Comparison of ENCODE assay signal across 10 mouse cellular contexts in the genomic region with DNA sequence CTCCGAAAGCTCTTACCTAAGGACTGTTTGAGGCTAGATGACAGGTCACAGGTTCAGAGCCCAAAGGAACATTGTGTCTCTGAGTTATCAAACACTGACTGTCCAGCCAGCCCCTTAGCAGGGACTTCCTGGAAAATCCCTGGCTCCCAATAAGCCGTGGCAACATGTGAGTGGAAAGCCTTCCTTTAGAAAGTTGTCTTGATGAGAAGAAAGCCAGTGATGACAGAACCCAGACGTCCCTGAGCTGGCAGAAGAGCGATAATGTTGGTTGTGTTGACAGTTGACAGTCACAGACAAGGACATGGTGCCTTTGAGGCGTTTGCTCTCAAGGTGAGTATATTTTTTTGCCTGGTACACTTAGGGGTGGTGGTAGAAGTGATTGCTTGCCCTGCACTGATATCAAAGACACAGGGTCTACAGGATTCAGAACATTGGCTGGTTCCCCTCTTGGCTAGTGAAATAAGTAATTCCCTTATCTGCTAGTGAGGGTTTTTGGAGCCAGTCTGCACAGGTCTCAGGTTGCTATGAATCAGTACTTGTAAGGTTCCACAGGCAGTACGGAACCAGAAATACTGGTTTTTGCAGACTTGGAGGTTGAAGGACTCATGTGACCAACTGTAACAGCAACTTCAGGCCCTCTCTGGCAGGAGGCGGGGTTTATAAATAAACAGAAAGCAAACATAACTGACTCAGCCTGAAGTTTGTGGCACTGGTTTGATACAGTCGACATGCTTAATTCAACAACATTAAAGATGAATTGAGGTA. TPM values are rescaled to one million over a fixed set of nuclear protein-coding genes. Genes with fewer than 3 reads are reported as not detected.
DNase-seq lines count a peak whose midpoint lies in the region; ATAC-seq and TF ChIP-seq lines count a peak whose summit lies in the region.
"Had no signal": no experiment of that assay in that cellular context is flagged by ENCODE, and none has a peak within 500 bp of the region (broad histone marks: within the 10 kb centered on the region; RNA-seq: fewer than 3 reads in every experiment).

No protein-coding gene starts in this region.

- intact Hi-C loops in left cerebral cortex, postnatal 36 days (cut with DNase I), result no loop called here

- no peaks in the 10 kb centered on the region for H3K36me3 ChIP-seq in liver, adult 2 months (ENCODE audit: control insufficient read depth, insufficient read depth, low read length)
- H3K36me3 ChIP-seq in heart, postnatal 0 days (replicated peaks; ENCODE audit: control insufficient read depth, insufficient read depth, low read length), result no peaks in the 10 kb centered on the region
- H3K36me3 ChIP-seq in kidney, postnatal 0 days (ENCODE audit: insufficient read depth, low read length), result no peaks in the 10 kb centered on the region
- no peaks in the 10 kb centered on the region for H3K36me3 ChIP-seq in small intestine, adult 2 months (ENCODE audit: control insufficient read depth, insufficient read depth, low read length)
- H3K36me3 ChIP-seq in hindbrain, embryonic 10.5 days, result no peaks in the 10 kb centered on the region
- H3K36me3 ChIP-seq: liver, embryonic 15.5 days had no signal

- H3K27me3 ChIP-seq in liver, adult 2 months (ENCODE audit: control insufficient read depth, insufficient read depth, low read length), result no peaks in the 10 kb centered on the region
- H3K27me3 ChIP-seq in heart, postnatal 0 days (ENCODE audit: control insufficient read depth, insufficient read depth, low read length), result no peaks in the 10 kb centered on the region
- H3K27me3 ChIP-seq in kidney, postnatal 0 days (ENCODE audit: insufficient read depth, low read length), result no peaks in the 10 kb centered on the region
- H3K27me3 ChIP-seq in small intestine, adult 2 months (ENCODE audit: control insufficient read depth, insufficient read depth, low read length), result no peaks in the 10 kb centered on the region
- no peaks in the 10 kb centered on the region for H3K27me3 ChIP-seq in hindbrain, embryonic 10.5 days (ENCODE audit: insufficient read depth, poor library complexity, severe bottlenecking)
- H3K27me3 ChIP-seq: liver, embryonic 15.5 days had no signal

- WGBS in liver, adult 2 months, result 45% methylated on average over 8 of the region's 8 CpGs
- 43% methylated on average over 8 of the region's 8 CpGs for WGBS in heart, postnatal 0 days
- 76% methylated on average over 8 of the region's 8 CpGs for WGBS in kidney, postnatal 0 days
- 26% methylated on average over 8 of the region's 8 CpGs for WGBS in small intestine, adult 2 months
- 86% methylated on average over 8 of the region's 8 CpGs for WGBS in hindbrain, embryonic 10.5 days

- TF ChIP-seq CTCF in liver, adult 2 months (IDR thresholded peaks at IDR 0.05; ENCODE audit: low read depth, low read length), result no peak
- TF ChIP-seq CTCF in heart, postnatal 0 days (IDR thresholded peaks at IDR 0.05; ENCODE audit: low read depth), result no peak
- no peak for TF ChIP-seq CTCF in kidney, postnatal 0 days (IDR thresholded peaks at IDR 0.05; ENCODE audit: low read depth)
- no peak for TF ChIP-seq CTCF in small intestine, adult 2 months (IDR thresholded peaks at IDR 0.05; ENCODE audit: extremely low read depth, insufficient read length, insufficient replicate concordance, low read depth, low read length)

- no peak for TF ChIP-seq POLR2A in liver, adult 2 months (IDR thresholded peaks at IDR 0.05; ENCODE audit: extremely low read depth, insufficient read depth, low read length)
- no peak for TF ChIP-seq POLR2A in small intestine, adult 2 months (IDR thresholded peaks at IDR 0.05; ENCODE audit: low read depth, low read length)

- DNase-seq in liver, adult 2 months (ENCODE audit: extremely low read depth, low read depth, low spot score), result peak; percentile 66
- no peak for DNase-seq in liver
- DNase-seq in heart, postnatal 0 days (ENCODE audit: low spot score), result peak; percentile 91
- peak; percentile 53 for DNase-seq in kidney, postnatal 0 days (ENCODE audit: low spot score)
- DNase-seq in frontal cortex, postnatal 25 days (ENCODE audit: low spot score in 2 of 2), result no peak
- no peak for DNase-seq in hindbrain, embryonic 10.5 days (ENCODE audit: low spot score)
- no peak for DNase-seq in left cerebral cortex, postnatal 36 days (ENCODE audit: low spot score in 2 of 2)

- ATAC-seq in heart, postnatal 0 days (ENCODE audit: insufficient read depth, low read depth), result peak; percentile 90
- ATAC-seq in kidney, postnatal 0 days (replicated peaks; ENCODE audit: low FRiP score, low read depth), result peak; percentile 88
- ATAC-seq: inflammation-experienced regulatory T-cells, adult 6 months had no signal

- peak overlapping the region; percentile 44; the same call in 1 of the 2 replicates for H3K27ac ChIP-seq in liver, adult 2 months (replicated peaks; ENCODE audit: insufficient read depth, low read depth, low read length)
- peak overlapping the region; percentile 77 for H3K27ac ChIP-seq in heart, postnatal 0 days (ENCODE audit: low read depth)
- H3K27ac ChIP-seq in kidney, postnatal 0 days, result peak overlapping the region; percentile 75
- H3K27ac ChIP-seq in small intestine, adult 2 months (ENCODE audit: insufficient read depth, low read depth, low read length), result peak overlapping the region; percentile 64
- no peak overlapping the region for H3K27ac ChIP-seq in hindbrain, embryonic 10.5 days
- H3K27ac ChIP-seq: liver, embryonic 15.5 days had no signal

- TF ChIP-seq EP300 in heart, postnatal 0 days (IDR thresholded peaks at IDR 0.05; ENCODE audit: low read depth), result peak; percentile 99

- no peaks in the 10 kb centered on the region for H3K79me2 ChIP-seq in liver, adult 2 months (ENCODE audit: control insufficient read depth, insufficient read depth, low read length)

- peaks cover 11% of the 10 kb centered on the region for H3K4me1 ChIP-seq in liver, adult 2 months (ENCODE audit: control insufficient read depth, insufficient read depth, low read length)
- peaks cover 15% of the 10 kb centered on the region for H3K4me1 ChIP-seq in heart, postnatal 0 days (ENCODE audit: control insufficient read depth, insufficient read depth)
- H3K4me1 ChIP-seq in kidney, postnatal 0 days (replicated peaks; ENCODE audit: insufficient read depth, low read length), result no peaks in the 10 kb centered on the region
- peaks cover 13% of the 10 kb centered on the region; the same call in 1 of the 2 replicates for H3K4me1 ChIP-seq in small intestine, adult 2 months (ENCODE audit: control insufficient read depth, insufficient read depth, insufficient read length, low read length)
- H3K4me1 ChIP-seq in hindbrain, embryonic 10.5 days (replicated peaks), result no peaks in the 10 kb centered on the region
- H3K4me1 ChIP-seq: liver, embryonic 15.5 days had no signal

- no peak overlapping the region for H3K9ac ChIP-seq in liver, adult 2 months (ENCODE audit: low read depth, low read length)
- H3K9ac ChIP-seq in heart, postnatal 0 days (replicated peaks; ENCODE audit: low read depth, low read length), result no peak overlapping the region
- no peak overlapping the region for H3K9ac ChIP-seq in kidney, postnatal 0 days (ENCODE audit: low read depth, low read length)
- H3K9ac ChIP-seq: liver, embryonic 15.5 days had no signal

- no peak overlapping the region for H3K4me3 ChIP-seq in liver, adult 2 months (ENCODE audit: insufficient read depth, low read depth, low read length)
- no peak overlapping the region for H3K4me3 ChIP-seq in heart, postnatal 0 days (ENCODE audit: low read depth, low read length)
- no peak overlapping the region for H3K4me3 ChIP-seq in kidney, postnatal 0 days (replicated peaks; ENCODE audit: low read depth, low read length)
- no peak overlapping the region for H3K4me3 ChIP-seq in small intestine, adult 2 months (ENCODE audit: low read depth, low read length)
- no peak overlapping the region for H3K4me3 ChIP-seq in hindbrain, embryonic 10.5 days
- H3K4me3 ChIP-seq: liver, embryonic 15.5 days had no signal

- no peak overlapping the region for H3K4me2 ChIP-seq in heart, postnatal 0 days (ENCODE audit: low read depth, low read length)
- no peak overlapping the region for H3K4me2 ChIP-seq in kidney, postnatal 0 days (ENCODE audit: low read length)
- H3K4me2 ChIP-seq: liver, embryonic 15.5 days had no signal

- no peaks in the 10 kb centered on the region for H3K9me3 ChIP-seq in heart, postnatal 0 days (replicated peaks; ENCODE audit: control insufficient read depth, low read length)
- no peaks in the 10 kb centered on the region for H3K9me3 ChIP-seq in kidney, postnatal 0 days (replicated peaks; ENCODE audit: low read length)
- no peaks in the 10 kb centered on the region for H3K9me3 ChIP-seq in hindbrain, embryonic 10.5 days
- H3K9me3 ChIP-seq: liver, embryonic 15.5 days had no signal

RNA-seq across cellular contexts. Expression of a gene that starts 42.3 kb away (rescaled TPM):
- total RNA-seq in liver, adult 2 months (2014; rRNA removed), result 72.6 and 86.1 TPM in 2 replicates
- polyA plus RNA-seq in liver, adult 2 months (2012; rRNA removed), result 13.9 and 18.5 TPM in 2 replicates
- total RNA-seq in heart, postnatal 0 days (2014; rRNA removed; ENCODE audit: low replicate concordance), result 76.5 and 139 TPM in 2 replicates
- 38.8 and 41.4 TPM in 2 replicates for polyA plus RNA-seq in heart, postnatal 0 days (2015; fragmentation: Nextera tagmentation; extraction: Ambion mirVana)
- 20.3 and 21.6 TPM in 2 replicates for polyA plus RNA-seq in kidney, postnatal 0 days (2015; fragmentation: Nextera tagmentation; extraction: Ambion mirVana)
- 11.0 and 22.2 TPM in 2 replicates for polyA plus RNA-seq in small intestine, adult 2 months (2012; rRNA removed)
- 24.3 and 25.7 TPM in 2 replicates for polyA plus RNA-seq in hindbrain, embryonic 10.5 days (2016; fragmentation: Nextera tagmentation; extraction: Ambion mirVana)
- total RNA-seq in left cerebral cortex, postnatal 36 days (2021), result 10 to 100 TPM; 68.4 to 83.6 TPM

Comparison
In these comparisons a context has a peak if more than half of its experiments do, and no peak if none do; other contexts are left out.
1. DNase-seq: peak in liver, adult 2 months (single experiment), heart, postnatal 0 days (single experiment) and kidney, postnatal 0 days (single experiment); none in liver (single experiment), frontal cortex, postnatal 25 days (0 of 2), hindbrain, embryonic 10.5 days (single experiment) and left cerebral cortex, postnatal 36 days (0 of 2).